ENCODE assay signal across 8 mouse cellular contexts in genomic region chr15:99223585-99224207, GRCm38 (mm10). TPM values are rescaled to one million over a fixed set of nuclear protein-coding genes. Genes with fewer than 3 reads are reported as not detected.
DNase-seq lines count a peak whose midpoint lies in the region; ATAC-seq lines count a peak whose summit lies in the region.

No protein-coding gene starts in this region.

- H3K4me1 ChIP-seq in forebrain, embryonic 10.5 days = peaks cover 62% of the 10 kb centered on the region
- H3K4me1 ChIP-seq in hindbrain, embryonic 14.5 days (replicated peaks; ENCODE audit: control insufficient read depth, insufficient read depth, low read length) = peaks cover 24% of the 10 kb centered on the region
- peaks cover 24% of the 10 kb centered on the region; the same call in 1 of the 2 replicates for H3K4me1 ChIP-seq in stomach, embryonic 14.5 days (ENCODE audit: control insufficient read depth, insufficient read depth, low read length)

- H3K4me3 ChIP-seq in forebrain, embryonic 10.5 days = peak overlapping the region; percentile 50
- peak overlapping the region; percentile 34 for H3K4me3 ChIP-seq in hindbrain, embryonic 14.5 days (replicated peaks; ENCODE audit: low read length)
- H3K4me3 ChIP-seq in stomach, embryonic 14.5 days (ENCODE audit: low read depth, low read length) = peak overlapping the region; percentile 25

- H3K9me3 ChIP-seq in forebrain, embryonic 10.5 days = no peaks in the 10 kb centered on the region
- H3K9me3 ChIP-seq in hindbrain, embryonic 14.5 days (ENCODE audit: control insufficient read depth, low read length) = no peaks in the 10 kb centered on the region
- H3K9me3 ChIP-seq in stomach, embryonic 14.5 days (ENCODE audit: control insufficient read depth, low read depth, low read length) = no peaks in the 10 kb centered on the region

- H3K36me3 ChIP-seq in forebrain, embryonic 10.5 days (replicated peaks) = no peaks in the 10 kb centered on the region
- H3K36me3 ChIP-seq in hindbrain, embryonic 14.5 days (replicated peaks; ENCODE audit: control insufficient read depth, insufficient read depth) = no peaks in the 10 kb centered on the region
- no peaks in the 10 kb centered on the region for H3K36me3 ChIP-seq in stomach, embryonic 14.5 days (ENCODE audit: control insufficient read depth, insufficient read depth, low read length)

- DNase-seq in gastrocnemius, postnatal 10 days = peak; percentile 54
- DNase-seq in gastrocnemius, postnatal 36 days = no peak
- peak; percentile 80 to 81 for DNase-seq in adrenal gland, postnatal 36 days
- DNase-seq in forebrain, embryonic 10.5 days (ENCODE audit: extremely low spot score, low spot score) = peak; percentile 53
- no peak for DNase-seq in hindbrain, embryonic 14.5 days (ENCODE audit: low spot score)
- peak; percentile 56 to 81 for DNase-seq in left cerebral cortex, adult 8-10 months (ENCODE audit: low spot score in 2 of 2)

- WGBS in forebrain, embryonic 10.5 days = 1% methylated on average over 46 of the region's 46 CpGs
- WGBS in hindbrain, embryonic 14.5 days = under 1% methylated on average over 44 of the region's 46 CpGs
- 2% methylated on average over 28 of the region's 46 CpGs for WGBS in stomach, embryonic 14.5 days

- no peak for ATAC-seq in hindbrain, embryonic 14.5 days (ENCODE audit: low FRiP score)
- ATAC-seq in megakaryocyte progenitor cell, adult 5-6 weeks (replicated peaks; ENCODE audit: poor library complexity) = peak; percentile 45; the same call in 1 of the 2 replicates
- no peak for ATAC-seq in stomach, embryonic 14.5 days (ENCODE audit: insufficient number of reproducible peaks, insufficient read depth, low FRiP score, low read depth)

- no peak overlapping the region for H3K9ac ChIP-seq in hindbrain, embryonic 14.5 days
- H3K9ac ChIP-seq in stomach, embryonic 14.5 days (replicated peaks; ENCODE audit: low read depth, low read length) = no peak overlapping the region

- peak overlapping the region; percentile 55 for H3K4me2 ChIP-seq in hindbrain, embryonic 14.5 days (replicated peaks)
- peak overlapping the region; percentile 55 for H3K4me2 ChIP-seq in stomach, embryonic 14.5 days (replicated peaks; ENCODE audit: low read depth, low read length)

- peak overlapping the region; percentile 36; the same call in 1 of the 2 replicates for H3K27ac ChIP-seq in forebrain, embryonic 10.5 days
- no peak overlapping the region for H3K27ac ChIP-seq in hindbrain, embryonic 14.5 days
- no peak overlapping the region for H3K27ac ChIP-seq in stomach, embryonic 14.5 days (ENCODE audit: low read length)

- intact Hi-C loops in gastrocnemius, postnatal 36 days (cut with DNase I) = no loop called here

- peaks cover 97% of the 10 kb centered on the region for H3K27me3 ChIP-seq in forebrain, embryonic 10.5 days (ENCODE audit: poor library complexity, severe bottlenecking)
- H3K27me3 ChIP-seq in hindbrain, embryonic 14.5 days (ENCODE audit: control insufficient read depth, insufficient read depth, low read length) = peaks cover 92% of the 10 kb centered on the region
- H3K27me3 ChIP-seq in stomach, embryonic 14.5 days (ENCODE audit: control insufficient read depth, insufficient read depth, low read length) = peaks cover 46% of the 10 kb centered on the region

RNA-seq across cellular contexts. Expression of gene Kcnh3, which starts 1.0 kb away (rescaled TPM):
- total RNA-seq in gastrocnemius, postnatal 10 days (2021) = under 1 TPM; 0.12 to 0.68 TPM
- total RNA-seq in gastrocnemius, postnatal 36 days (2021) = under 1 TPM in 1 of 2 experiments, not detected in 1; 0.08 TPM
- total RNA-seq in adrenal gland, postnatal 36 days (2021) = 1 to 10 TPM in 1 of 2 experiments, under 1 TPM in 1; 0.40 to 1.2 TPM
- polyA plus RNA-seq in forebrain, embryonic 10.5 days (2016; fragmentation: Nextera tagmentation; extraction: Ambion mirVana) = 0.17 TPM in 1 of 2 replicates, not detected in the other
- 0.81 and 0.96 TPM in 2 replicates for polyA plus RNA-seq in hindbrain, embryonic 14.5 days (2014; fragmentation: Nextera tagmentation; extraction: Ambion mirVana)
- 100 to 1,000 TPM; 141 to 172 (median 154) TPM for total RNA-seq in left cerebral cortex, adult 8-10 months (2022)
- not detected in 2 replicates for total RNA-seq in megakaryocyte progenitor cell, adult 5-6 weeks (2015)
- not detected in 2 replicates for total RNA-seq in megakaryocyte progenitor cell, adult 5-6 weeks (2017)
- 0.73 and 1.7 TPM in 2 replicates for polyA plus RNA-seq in stomach, embryonic 14.5 days (2014; fragmentation: Nextera tagmentation; extraction: Ambion mirVana)

RNA-seq across cellular contexts. Expression of gene Mcrs1, which starts 28.1 kb away (rescaled TPM):
- total RNA-seq in gastrocnemius, postnatal 10 days (2021) = 10 to 100 TPM; 41.0 to 44.7 TPM
- total RNA-seq in gastrocnemius, postnatal 36 days (2021) = 10 to 100 TPM; 25.6 to 28.9 TPM
- 10 to 100 TPM; 37.8 to 48.2 TPM for total RNA-seq in adrenal gland, postnatal 36 days (2021)
- polyA plus RNA-seq in forebrain, embryonic 10.5 days (2016; fragmentation: Nextera tagmentation; extraction: Ambion mirVana) = 192 and 203 TPM in 2 replicates
- polyA plus RNA-seq in hindbrain, embryonic 14.5 days (2014; fragmentation: Nextera tagmentation; extraction: Ambion mirVana) = 200 and 205 TPM in 2 replicates
- total RNA-seq in left cerebral cortex, adult 8-10 months (2022) = 10 to 100 TPM; 86.7 to 96.0 (median 87.8) TPM
- 37.8 and 41.4 TPM in 2 replicates for total RNA-seq in megakaryocyte progenitor cell, adult 5-6 weeks (2015)
- 28.2 and 39.7 TPM in 2 replicates for total RNA-seq in megakaryocyte progenitor cell, adult 5-6 weeks (2017)
- polyA plus RNA-seq in stomach, embryonic 14.5 days (2014; fragmentation: Nextera tagmentation; extraction: Ambion mirVana) = 141 and 145 TPM in 2 replicates

Comparison
In these comparisons a context has a peak if more than half of its experiments do, and no peak if none do; other contexts are left out.
1. DNase-seq: peak in gastrocnemius, postnatal 10 days (single experiment), adrenal gland, postnatal 36 days (2 of 2), forebrain, embryonic 10.5 days (single experiment) and left cerebral cortex, adult 8-10 months (2 of 2); none in gastrocnemius, postnatal 36 days (0 of 2) and hindbrain, embryonic 14.5 days (single experiment).
2. RNA of gene Kcnh3, which starts 1.0 kb away (total RNA-seq): 141 to 172 TPM in left cerebral cortex, adult 8-10 months; 0.40 to 1.2 TPM in adrenal gland, postnatal 36 days, 0.12 to 0.68 TPM in gastrocnemius, postnatal 10 days, 0.08 TPM in gastrocnemius, postnatal 36 days and not detected in megakaryocyte progenitor cell, adult 5-6 weeks; every median in the first group is over 10 times any median in the second.
3. Peak in every context shown above with its lines, with median percentiles within 50 percentile points of each other: H3K4me3 ChIP-seq.